Mouse (Mus musculus) ES-E14 (cell line): ENCODE data around the gene Sgms2.

ENCODE experiments used
- CHD2 ChIP-seq: IDR thresholded peaks from 2 replicates; pipeline ENCODE4 v1.6.1; 2014; ENCODE audit warnings: mild to moderate bottlenecking, low read depth, low read length, inconsistent platforms
- HCFC1 ChIP-seq: IDR thresholded peaks from 2 replicates; pipeline ENCODE4 v1.6.1; 2012; ENCODE audit warnings: low read length, inconsistent platforms, borderline replicate concordance; ENCODE audit not compliant: insufficient read depth
- ZC3H11A ChIP-seq: IDR thresholded peaks from 2 replicates; pipeline ENCODE4 v1.6.1; 2012; ENCODE audit warnings: low read depth, mild to moderate bottlenecking, inconsistent platforms, low read length, borderline replicate concordance

- TF ChIP-seq CHD2 (no peak), HCFC1 (no peak), ZC3H11A (no peak)
Measured at GRCm38 (mm10) chr3:131488969-131489368, 2.2 kb downstream of the Sgms2 start.
